Mouse (Mus musculus): Measurements from ENCODE around the gene Chp1. TPM values are rescaled to one million over a fixed set of nuclear protein-coding genes. Genes with fewer than 3 reads are reported as not detected.
A peak's percentile ranks its signal among the peaks of the same experiment; 100 is the strongest.
"Not testable (repeated sequence)": the region's sequence is repeated elsewhere in the genome, so short reads cannot be mapped to it uniquely, and the experiment has no call there.

Gene Chp1
- 57.1 and 61.6 TPM in 2 replicates for polyA plus RNA-seq (2015; fragmentation: Nextera tagmentation; extraction: Ambion mirVana)

- H3K4me3 ChIP-seq (ENCODE audit: low read length): peak within 1 kb of the TSS; percentile 94
- peak within 1 kb of the TSS; percentile 81 for H3K27ac ChIP-seq (ENCODE audit: low read depth, low read length)
- no peaks in the 10 kb centered on the region for H3K9me3 ChIP-seq (ENCODE audit: control insufficient read depth, low read length)
- peak; percentile 99 for ATAC-seq
- H3K9ac ChIP-seq (ENCODE audit: low read depth, low read length): peak within 1 kb of the TSS; percentile 93
- peak within 1 kb of the TSS; percentile 81 for H3K4me2 ChIP-seq (ENCODE audit: low read length)
- under 1% methylated on average over 55 of the region's 57 CpGs for WGBS
- H3K27me3 ChIP-seq (replicated peaks; ENCODE audit: control insufficient read depth, insufficient read depth, low read length): no peaks in the 10 kb centered on the region
- peaks cover 14% of the 10 kb centered on the region for H3K4me1 ChIP-seq (ENCODE audit: control insufficient read depth, insufficient read depth, low read depth, low read length)
- H3K36me3 ChIP-seq (ENCODE audit: control insufficient read depth, insufficient read depth, low read length): no peaks in the 10 kb centered on the region
Observed at GRCm38 (mm10) chr2:119547522-119548370, at the start of gene Chp1, which contains the start of gene Exd1. Gene Chp1, plus strand, starts transcription at chr2:119547697. Gene Exd1, minus strand, starts transcription at chr2:119547627.

- ATAC-seq: no peak
- WGBS: 82% methylated on average over 2 of the region's 2 CpGs
Observed at GRCm38 (mm10) chr2:119498859-119499258, 48.6 kb upstream of the Chp1 start.

GRCm38 (mm10) chr2:119500965-119501652, 46.4 kb upstream of the Chp1 start:
- ATAC-seq: no peak
- Histone ChIP-seq H3K4me2 (ENCODE audit: low read length) (no peak overlapping the region), H3K9ac (ENCODE audit: low read depth, low read length) (no peak overlapping the region), H3K4me3 (ENCODE audit: low read length) (no peak overlapping the region), H3K9me3 (ENCODE audit: control insufficient read depth, low read length) (no peaks in the 10 kb centered on the region), H3K4me1 (ENCODE audit: control insufficient read depth, insufficient read depth, low read depth, low read length) (no peaks in the 10 kb centered on the region), H3K27ac (ENCODE audit: low read depth, low read length) (no peak overlapping the region), H3K36me3 (ENCODE audit: control insufficient read depth, insufficient read depth, low read length) (no peaks in the 10 kb centered on the region), H3K27me3 (replicated peaks; ENCODE audit: control insufficient read depth, insufficient read depth, low read length) (no peaks in the 10 kb centered on the region)
- 89% methylated on average over 2 of the region's 2 CpGs for WGBS

More at GRCm38 (mm10) chr2:119498859-119499258, 48.6 kb upstream of the Chp1 start:
- Histone ChIP-seq H3K27ac (ENCODE audit: low read depth, low read length) (no peak overlapping the region), H3K4me3 (ENCODE audit: low read length) (no peak overlapping the region), H3K27me3 (replicated peaks; ENCODE audit: control insufficient read depth, insufficient read depth, low read length) (no peaks in the 10 kb centered on the region), H3K4me1 (ENCODE audit: control insufficient read depth, insufficient read depth, low read depth, low read length) (no peaks in the 10 kb centered on the region), H3K36me3 (ENCODE audit: control insufficient read depth, insufficient read depth, low read length) (no peaks in the 10 kb centered on the region), H3K4me2 (ENCODE audit: low read length) (no peak overlapping the region), H3K9ac (ENCODE audit: low read depth, low read length) (no peak overlapping the region), H3K9me3 (ENCODE audit: control insufficient read depth, low read length) (no peaks in the 10 kb centered on the region)

- H3K4me3 ChIP-seq (ENCODE audit: low read length): no peak overlapping the region
- H3K4me2 ChIP-seq (ENCODE audit: low read length): no peak overlapping the region
- no peaks in the 10 kb centered on the region for H3K27me3 ChIP-seq (replicated peaks; ENCODE audit: control insufficient read depth, insufficient read depth, low read length)
- no peak overlapping the region for H3K27ac ChIP-seq (ENCODE audit: low read depth, low read length)
- H3K4me1 ChIP-seq (ENCODE audit: control insufficient read depth, insufficient read depth, low read depth, low read length): no peaks in the 10 kb centered on the region
- H3K9me3 ChIP-seq (ENCODE audit: control insufficient read depth, low read length): no peaks in the 10 kb centered on the region
- no peak for ATAC-seq
- no peak overlapping the region for H3K9ac ChIP-seq (ENCODE audit: low read depth, low read length)
- H3K36me3 ChIP-seq (ENCODE audit: control insufficient read depth, insufficient read depth, low read length): no peaks in the 10 kb centered on the region
Observed at GRCm38 (mm10) chr2:119507108-119507507, 40.4 kb upstream of the Chp1 start.

GRCm38 (mm10) chr2:119508518-119508917, 39.0 kb upstream of the Chp1 start:
- H3K27ac ChIP-seq (ENCODE audit: low read depth, low read length); ATAC-seq; H3K4me2 ChIP-seq (ENCODE audit: low read length); H3K9ac ChIP-seq (ENCODE audit: low read depth, low read length); H3K27me3 ChIP-seq (replicated peaks; ENCODE audit: control insufficient read depth, insufficient read depth, low read length); H3K4me1 ChIP-seq (ENCODE audit: control insufficient read depth, insufficient read depth, low read depth, low read length); H3K36me3 ChIP-seq (ENCODE audit: control insufficient read depth, insufficient read depth, low read length); H3K4me3 ChIP-seq (ENCODE audit: low read length); H3K9me3 ChIP-seq (ENCODE audit: control insufficient read depth, low read length): not testable (repeated sequence)
- WGBS: 73% methylated on average over 7 of the region's 7 CpGs

GRCm38 (mm10) chr2:119510856-119511255, 36.6 kb upstream of the Chp1 start:
- no peaks in the 10 kb centered on the region for H3K9me3 ChIP-seq (ENCODE audit: control insufficient read depth, low read length)
- WGBS: 87% methylated on average over 2 of the region's 2 CpGs
- H3K9ac ChIP-seq (ENCODE audit: low read depth, low read length): no peak overlapping the region
- no peak for ATAC-seq
- H3K4me1 ChIP-seq (ENCODE audit: control insufficient read depth, insufficient read depth, low read depth, low read length): no peaks in the 10 kb centered on the region
- no peak overlapping the region for H3K4me2 ChIP-seq (ENCODE audit: low read length)
- H3K36me3 ChIP-seq (ENCODE audit: control insufficient read depth, insufficient read depth, low read length): no peaks in the 10 kb centered on the region
- H3K4me3 ChIP-seq (ENCODE audit: low read length): no peak overlapping the region
- no peak overlapping the region for H3K27ac ChIP-seq (ENCODE audit: low read depth, low read length)
- no peaks in the 10 kb centered on the region for H3K27me3 ChIP-seq (replicated peaks; ENCODE audit: control insufficient read depth, insufficient read depth, low read length)

GRCm38 (mm10) chr2:119512292-119512691, 35.2 kb upstream of the Chp1 start:
- H3K9me3 ChIP-seq (ENCODE audit: control insufficient read depth, low read length): no peaks in the 10 kb centered on the region
- ATAC-seq: no peak
- WGBS: 86% methylated on average over 3 of the region's 3 CpGs
- H3K9ac ChIP-seq (ENCODE audit: low read depth, low read length): no peak overlapping the region
- H3K36me3 ChIP-seq (ENCODE audit: control insufficient read depth, insufficient read depth, low read length): no peaks in the 10 kb centered on the region
- H3K4me3 ChIP-seq (ENCODE audit: low read length): no peak overlapping the region
- no peaks in the 10 kb centered on the region for H3K27me3 ChIP-seq (replicated peaks; ENCODE audit: control insufficient read depth, insufficient read depth, low read length)
- no peak overlapping the region for H3K4me2 ChIP-seq (ENCODE audit: low read length)
- no peaks in the 10 kb centered on the region for H3K4me1 ChIP-seq (ENCODE audit: control insufficient read depth, insufficient read depth, low read depth, low read length)
- no peak overlapping the region for H3K27ac ChIP-seq (ENCODE audit: low read depth, low read length)

GRCm38 (mm10) chr2:119514026-119514522, 33.4 kb upstream of the Chp1 start:
- Histone ChIP-seq H3K9me3 (ENCODE audit: control insufficient read depth, low read length) (no peaks in the 10 kb centered on the region), H3K4me1 (ENCODE audit: control insufficient read depth, insufficient read depth, low read depth, low read length) (no peaks in the 10 kb centered on the region), H3K9ac (ENCODE audit: low read depth, low read length) (no peak overlapping the region), H3K27ac (ENCODE audit: low read depth, low read length) (no peak overlapping the region), H3K4me2 (ENCODE audit: low read length) (no peak overlapping the region), H3K36me3 (ENCODE audit: control insufficient read depth, insufficient read depth, low read length) (no peaks in the 10 kb centered on the region), H3K27me3 (replicated peaks; ENCODE audit: control insufficient read depth, insufficient read depth, low read length) (no peaks in the 10 kb centered on the region), H3K4me3 (ENCODE audit: low read length) (no peak overlapping the region)
- no peak for ATAC-seq
- WGBS: 87% methylated on average over 3 of the region's 3 CpGs

- WGBS: 61% methylated on average over 5 of the region's 5 CpGs
- no peak overlapping the region for H3K4me2 ChIP-seq (ENCODE audit: low read length)
- no peaks in the 10 kb centered on the region for H3K4me1 ChIP-seq (ENCODE audit: control insufficient read depth, insufficient read depth, low read depth, low read length)
- no peak overlapping the region for H3K9ac ChIP-seq (ENCODE audit: low read depth, low read length)
- H3K27me3 ChIP-seq (replicated peaks; ENCODE audit: control insufficient read depth, insufficient read depth, low read length): no peaks in the 10 kb centered on the region
- no peaks in the 10 kb centered on the region for H3K36me3 ChIP-seq (ENCODE audit: control insufficient read depth, insufficient read depth, low read length)
- no peak overlapping the region for H3K27ac ChIP-seq (ENCODE audit: low read depth, low read length)
- H3K4me3 ChIP-seq (ENCODE audit: low read length): no peak overlapping the region
- ATAC-seq: no peak
- no peaks in the 10 kb centered on the region for H3K9me3 ChIP-seq (ENCODE audit: control insufficient read depth, low read length)
Observed at GRCm38 (mm10) chr2:119516811-119517210, 30.7 kb upstream of the Chp1 start.

Measured in hindbrain, embryonic 16.5 days (tissue).